Mouse (Mus musculus) kidney, adult 2 months (tissue): ENCODE results near the gene Pdlim4.

Experiments used
- CTCF ChIP-seq: fragments of 200-500 bp; conservative IDR thresholded peaks from 2 replicates; pipeline ENCODE4 v1.5.1; 2011; ENCODE audit warnings: low read depth, mild to moderate bottlenecking, control low read depth, low read length, moderate library complexity, mixed read lengths; ENCODE audit not compliant: insufficient read depth, insufficient read length
- POLR2A ChIP-seq: fragments of 200-500 bp; IDR thresholded peaks from one replicate; pipeline ENCODE4 v1.6.1; 2011; ENCODE audit warnings: low read depth, low read length, control low read depth

DNA sequence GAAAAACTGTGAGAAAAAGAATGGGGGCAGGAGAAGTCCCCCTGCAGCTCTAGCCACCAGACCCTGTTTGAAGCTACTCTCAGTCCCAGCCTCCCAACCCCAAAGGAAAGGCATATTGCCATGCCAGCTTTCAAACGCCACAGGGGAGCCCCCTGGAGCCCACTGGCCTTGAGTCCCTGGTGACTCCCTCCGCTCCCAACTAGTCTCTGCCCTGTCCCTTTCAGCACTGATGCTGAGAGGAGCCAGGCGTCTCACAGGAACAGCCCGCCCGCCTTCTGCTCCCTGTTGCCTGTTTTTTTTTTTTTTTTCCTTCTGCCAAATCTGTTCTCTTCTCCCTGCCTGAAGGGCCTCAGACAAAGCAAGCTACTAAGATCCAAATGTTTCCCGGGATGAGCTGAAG is 10.2 kb downstream of the Pdlim4 start:
- TF ChIP-seq POLR2A, result no peak
- TF ChIP-seq CTCF, result no peak
